7 mouse cellular contexts compared by ENCODE assay signal in the genomic region with DNA sequence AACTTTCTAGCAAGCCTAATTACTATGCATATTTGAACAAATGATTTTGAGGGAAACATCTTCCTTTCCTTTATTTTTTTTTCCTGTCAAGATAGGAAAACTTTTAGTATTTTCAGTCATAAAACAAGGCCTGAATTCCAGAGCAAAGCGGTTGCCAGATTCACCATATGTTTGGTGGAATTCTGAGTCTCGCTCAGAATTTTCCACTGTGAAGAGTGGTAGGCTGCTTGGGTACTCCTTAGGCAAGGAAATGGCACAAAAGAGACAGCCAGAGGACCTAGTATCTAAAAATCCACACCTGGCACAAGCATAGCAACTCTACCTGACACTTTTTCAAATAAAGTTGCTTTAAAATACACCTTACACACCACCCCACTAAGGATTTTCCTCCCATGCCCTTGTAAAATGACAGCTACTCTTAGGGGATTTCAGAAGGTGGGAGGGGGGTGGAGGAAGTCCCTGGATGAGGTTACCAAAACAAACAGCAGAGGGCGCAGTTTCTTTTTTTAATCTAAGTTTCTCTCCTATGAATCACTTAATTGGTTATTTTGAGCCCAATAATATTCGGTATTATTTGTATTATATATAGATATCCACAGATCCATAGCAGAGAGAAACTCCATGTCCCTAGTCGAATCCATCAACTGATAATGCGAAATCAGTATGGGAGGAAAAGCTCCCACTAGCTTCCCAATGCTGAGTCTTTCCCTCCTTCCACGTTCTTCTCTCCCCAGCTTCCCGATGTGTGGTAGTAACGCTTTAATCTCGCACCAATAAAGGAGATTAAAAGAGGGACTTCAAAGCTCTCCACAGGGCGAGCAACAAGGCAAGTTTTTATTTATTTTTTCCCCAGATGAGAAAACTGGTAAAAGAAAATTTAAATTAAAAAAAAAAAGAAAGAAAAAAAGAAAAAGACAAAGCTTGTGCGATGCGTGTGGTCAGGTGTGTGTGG. TPM values are rescaled to one million over a fixed set of nuclear protein-coding genes. Genes with fewer than 3 reads are reported as not detected.
DNase-seq lines count a peak whose midpoint lies in the region; ATAC-seq and TF ChIP-seq lines count a peak whose summit lies in the region.

No protein-coding gene starts in this region.

- no peak for TF ChIP-seq EP300 in ES-Bruce4 (IDR thresholded peaks at IDR 0.05; ENCODE audit: insufficient read depth, low read depth, low read length)

- H3K9me3 ChIP-seq in ES-Bruce4 (replicated peaks; ENCODE audit: control insufficient read depth, insufficient read depth, low read length, poor library complexity, severe bottlenecking), result no peaks in the 10 kb centered on the region
- no peaks in the 10 kb centered on the region for H3K9me3 ChIP-seq in embryonic facial prominence, embryonic 12.5 days

- 4% methylated on average over 13 of the region's 13 CpGs for WGBS in embryonic facial prominence, embryonic 12.5 days

- no peak for TF ChIP-seq POLR2A in ES-Bruce4 (IDR thresholded peaks at IDR 0.05; ENCODE audit: insufficient read depth, low read length)

- peak; percentile 46 for DNase-seq in adrenal gland, postnatal 14 days
- peak; percentile 67 to 74 for DNase-seq in layer of hippocampus, postnatal 10 days (ENCODE audit: low spot score in 2 of 2)
- DNase-seq in lung, postnatal 10 days, result peak; percentile 65
- DNase-seq in right cerebral cortex, postnatal 14 days, result peak; percentile 40

- H3K4me3 ChIP-seq in ES-Bruce4 (ENCODE audit: low read depth, low read length), result peak overlapping the region; percentile 23
- peak overlapping the region; percentile 63 for H3K4me3 ChIP-seq in embryonic facial prominence, embryonic 12.5 days

- TF ChIP-seq CTCF in ES-Bruce4 (IDR thresholded peaks at IDR 0.05; ENCODE audit: low read depth, low read length), result no peak

- H3K27ac ChIP-seq in ES-Bruce4 (ENCODE audit: insufficient read depth, low read length), result no peak overlapping the region
- no peak overlapping the region for H3K27ac ChIP-seq in embryonic facial prominence, embryonic 12.5 days

- no peak overlapping the region for H3K9ac ChIP-seq in ES-Bruce4 (ENCODE audit: low read depth, poor library complexity, severe bottlenecking)
- peak overlapping the region; percentile 51 for H3K9ac ChIP-seq in embryonic facial prominence, embryonic 12.5 days

- H3K4me1 ChIP-seq in ES-Bruce4 (ENCODE audit: control insufficient read depth, insufficient read depth, low read length), result no peaks in the 10 kb centered on the region
- H3K4me1 ChIP-seq in embryonic facial prominence, embryonic 12.5 days, result no peaks in the 10 kb centered on the region

- H3K4me2 ChIP-seq in embryonic facial prominence, embryonic 12.5 days (replicated peaks), result peak overlapping the region; percentile 89

- no peaks in the 10 kb centered on the region for H3K36me3 ChIP-seq in ES-Bruce4 (ENCODE audit: control insufficient read depth, insufficient read depth, low read length, poor library complexity, severe bottlenecking)
- no peaks in the 10 kb centered on the region for H3K36me3 ChIP-seq in embryonic facial prominence, embryonic 12.5 days

- peaks cover 19% of the 10 kb centered on the region for H3K27me3 ChIP-seq in ES-Bruce4 (ENCODE audit: control insufficient read depth, insufficient read depth, low read length, poor library complexity, severe bottlenecking)
- H3K27me3 ChIP-seq in embryonic facial prominence, embryonic 12.5 days, result peaks cover 4% of the 10 kb centered on the region; the same call in 1 of the 2 replicates

- no peak for ATAC-seq in embryonic facial prominence, embryonic 12.5 days (ENCODE audit: insufficient number of reproducible peaks, insufficient read depth, low FRiP score, low TSS enrichment)
- ATAC-seq in hematopoietic stem cell, adult 5-6 weeks (replicated peaks in 1 of 2; ENCODE audit: insufficient read depth in 1 of 2, low FRiP score in 2 of 2, low TSS enrichment in 1 of 2, low read depth in 1 of 2, poor library complexity in 2 of 2, severe bottlenecking in 2 of 2), result peak; percentile 54 to 55; a peak in 3 of 4 replicates

RNA-seq across cellular contexts. Expression of a gene that starts 2.2 kb away (rescaled TPM):
- 0.20 and 1.6 TPM in 2 replicates for polyA plus RNA-seq in ES-Bruce4 (2011; ENCODE audit: insufficient read depth, insufficient read length, low read depth, missing spikeins)
- 1.1 and 2.5 TPM in 2 replicates for total RNA-seq in adrenal gland, postnatal 14 days (2021)
- 4.1 and 6.0 TPM in 2 replicates for polyA plus RNA-seq in embryonic facial prominence, embryonic 12.5 days (2016; fragmentation: Nextera tagmentation; extraction: Ambion mirVana)
- total RNA-seq in hematopoietic stem cell, adult 5-6 weeks (2017), result not detected in 2 replicates
- 10 to 100 TPM; 27.7 to 35.7 TPM for total RNA-seq in layer of hippocampus, postnatal 10 days (2021)
